Mouse (Mus musculus): ENCODE measurements at regions not wholly inside any gene's neighbourhood (a gene's known extent, or its start where the extent isn't known, plus 50 kb on each side); places are given as distances from the start of the nearest gene placed in this dataset.

- TF ChIP-seq TAL1 (IDR thresholded peaks at IDR 0.05; ENCODE audit: low read length) (no peak), POLR2AphosphoS5 (IDR thresholded peaks at IDR 0.05; ENCODE audit: borderline replicate concordance, low read depth, low read length) (no peak), EP300 (IDR thresholded peaks at IDR 0.05; ENCODE audit: low read depth in 1 of 2, low read length in 2 of 2) (no peak), CTCF (IDR thresholded peaks at IDR 0.05 in 2 of 3, conservative IDR thresholded peaks at IDR 0.05 in 1 of 3; ENCODE audit: control insufficient read depth in 1 of 3, insufficient read depth in 1 of 3, low read depth in 2 of 3, low read length in 3 of 3, poor library complexity in 1 of 3, severe bottlenecking in 1 of 3) (no peak), POLR2A (IDR thresholded peaks at IDR 0.05; ENCODE audit: control insufficient read depth in 1 of 2, insufficient read depth in 1 of 2, low read depth in 1 of 2, low read length in 2 of 2, poor library complexity in 1 of 2) (no peak), GATA1 (IDR thresholded peaks at IDR 0.05; ENCODE audit: low read depth, low read length) (no peak), SMC3 (IDR thresholded peaks at IDR 0.05; ENCODE audit: low read depth, low read length) (no peak), MYC (IDR thresholded peaks at IDR 0.05; ENCODE audit: low read depth, low read length) (no peak), USF1 (IDR thresholded peaks at IDR 0.05; ENCODE audit: low read depth, low read length) (no peak), NRF1 (IDR thresholded peaks at IDR 0.05; ENCODE audit: insufficient read depth, low read depth, low read length, poor library complexity, severe bottlenecking) (no peak), ZC3H11A (IDR thresholded peaks at IDR 0.05; ENCODE audit: low read depth, low read length) (no peak), SIN3A (IDR thresholded peaks at IDR 0.05; ENCODE audit: low read length) (no peak), CHD2 (IDR thresholded peaks at IDR 0.05; ENCODE audit: low read length) (no peak)
Measured at GRCm38 (mm10) chr1:137221087-137222057, 261.1 kb upstream of the Nr5a2 start.

Measured in MEL (cell line).